Mouse (Mus musculus) small intestine, adult 2 months (tissue): ENCODE measurements around the gene Cacng8.

Source experiments
- CTCF ChIP-seq: fragments of 200-500 bp; IDR thresholded peaks from 2 replicates; pipeline ENCODE4 v1.5.1; 2012; ENCODE audit warnings: low read depth, mild to moderate bottlenecking, control low read depth, inconsistent platforms, low read length, moderate library complexity, mixed read lengths; ENCODE audit not compliant: insufficient replicate concordance, insufficient read length; ENCODE audit errors: extremely low read depth
- POLR2A ChIP-seq: fragments of 200-500 bp; IDR thresholded peaks from 2 replicates; pipeline ENCODE4 v1.6.1; 2012; ENCODE audit warnings: low read depth, mild to moderate bottlenecking, control low read depth, inconsistent platforms, low read length, moderate library complexity

GRCm38 (mm10) chr7:3411160-3411941 lies 20.9 kb downstream of the Cacng8 start:
- TF ChIP-seq CTCF (no peak), POLR2A (no peak)
